Mouse (Mus musculus) liver, adult 2 months (tissue): ENCODE results near the gene Gm5129.

Experiments used
- CTCF ChIP-seq: fragments of 200-500 bp; IDR thresholded peaks from 2 replicates; pipeline ENCODE4 v1.5.1; 2011; ENCODE audit warnings: low read depth, low read length, control low read depth
- POLR2A ChIP-seq: fragments of 200-500 bp; IDR thresholded peaks from 2 replicates; pipeline ENCODE4 v1.6.1; 2011; ENCODE audit warnings: low read length, control low read depth; ENCODE audit not compliant: insufficient read depth; ENCODE audit errors: extremely low read depth

- no peak for TF ChIP-seq CTCF
- TF ChIP-seq POLR2A, result no peak
These were observed 36.3 kb upstream of the Gm5129 start for GRCm38 (mm10) chr5:29772038-29772437.
